Mouse (Mus musculus) intestine, postnatal 0 days (tissue): ENCODE measurements around the gene Cmah. TPM values are rescaled to one million over a fixed set of nuclear protein-coding genes. Genes with fewer than 3 reads are reported as not detected.

Experiments
- ATAC-seq: fragments of 200-750 bp; cut with Nextera tagmentation; 2 replicates; pipeline ENCODE4 v1.8.0; 2017; ENCODE audit warnings: mild to moderate bottlenecking, moderate TSS enrichment, moderate library complexity
- H3K27ac ChIP-seq: fragments of 300-500 bp; sonication (generic); 2 replicates; pipeline ENCODE4 v1.5.1; 2014; ENCODE audit warnings: mild to moderate bottlenecking, low read depth, low read length, moderate library complexity
- H3K27me3 ChIP-seq: fragments of 300-500 bp; sonication (generic); replicated peaks from 2 replicates; pipeline ENCODE4 v1.6.1; 2014; ENCODE audit warnings: low read length, mixed read lengths; ENCODE audit not compliant: control insufficient read depth, insufficient read depth
- H3K36me3 ChIP-seq: fragments of 300-500 bp; sonication (generic); 2 replicates; pipeline ENCODE4 v1.6.1; 2014; ENCODE audit warnings: mild to moderate bottlenecking, moderate library complexity; ENCODE audit not compliant: control insufficient read depth, insufficient read depth
- H3K4me1 ChIP-seq: fragments of 300-500 bp; sonication (generic); replicated peaks from 2 replicates; pipeline ENCODE4 v1.6.1; 2014; ENCODE audit warnings: antibody characterized with exemption, low read length, mixed read lengths; ENCODE audit not compliant: control insufficient read depth, insufficient read depth
- H3K4me2 ChIP-seq: fragments of 300-500 bp; sonication (generic); replicated peaks from 2 replicates; pipeline ENCODE4 v1.6.1; 2014; ENCODE audit warnings: low read depth, mild to moderate bottlenecking, moderate library complexity
- H3K4me3 ChIP-seq: fragments of 300-500 bp; sonication (generic); 2 replicates; pipeline ENCODE4 v1.5.1; 2014; ENCODE audit warnings: low read depth, low read length
- H3K9ac ChIP-seq: fragments of 300-500 bp; sonication (generic); 2 replicates; pipeline ENCODE4 v1.6.1; 2014; ENCODE audit warnings: mild to moderate bottlenecking, low read depth, low read length
- H3K9me3 ChIP-seq: fragments of 300-500 bp; sonication (generic); 2 replicates; pipeline ENCODE4 v1.6.1; 2016; ENCODE audit warnings: mixed run types; ENCODE audit not compliant: control insufficient read depth
- CTCF ChIP-seq: sonication (generic); IDR thresholded peaks from 2 replicates; pipeline ENCODE4 v1.5.1; 2016; ENCODE audit warnings: low read depth, mild to moderate bottlenecking, control low read depth, antibody characterized with exemption, moderate library complexity
- WGBS: fragments of 180-500 bp; shearing (Covaris S2); extraction: QIAGEN DNeasy Blood & Tissue Kit; methylation state at CpG from one replicate; pipeline ENCODE4 v1.1.7; 2014; 5-methylcytosine and 5-hydroxymethylcytosine counted together
- polyA plus RNA-seq: library from polyadenylated mRNA; unstranded; fragments of >200 nt; fragmentation: Nextera tagmentation; extraction: Ambion mirVana; gene quantifications from 2 replicates; pipeline ENCODE4 v1.2.1, GENCODE M21; 2015

Cmah gene
- polyA plus RNA-seq, 1 experiment from 2014 or later: 1.4 TPM

- Histone ChIP-seq H3K27me3 (no peaks in the 10 kb centered on the region), H3K4me3 (no peak overlapping the region), H3K27ac (no peak overlapping the region), H3K9me3 (no peaks in the 10 kb centered on the region), H3K4me2 (no peak overlapping the region), H3K36me3 (no peaks in the 10 kb centered on the region), H3K9ac (no peak overlapping the region), H3K4me1 (no peaks in the 10 kb centered on the region)
- no peak for ATAC-seq
- no peak for TF ChIP-seq CTCF
- WGBS: 85% methylated on average over 3 of the region's 3 CpGs
Observed at GRCm38 (mm10) chr13:24501919-24502318, 174.7 kb downstream of the Cmah start.

DNA sequence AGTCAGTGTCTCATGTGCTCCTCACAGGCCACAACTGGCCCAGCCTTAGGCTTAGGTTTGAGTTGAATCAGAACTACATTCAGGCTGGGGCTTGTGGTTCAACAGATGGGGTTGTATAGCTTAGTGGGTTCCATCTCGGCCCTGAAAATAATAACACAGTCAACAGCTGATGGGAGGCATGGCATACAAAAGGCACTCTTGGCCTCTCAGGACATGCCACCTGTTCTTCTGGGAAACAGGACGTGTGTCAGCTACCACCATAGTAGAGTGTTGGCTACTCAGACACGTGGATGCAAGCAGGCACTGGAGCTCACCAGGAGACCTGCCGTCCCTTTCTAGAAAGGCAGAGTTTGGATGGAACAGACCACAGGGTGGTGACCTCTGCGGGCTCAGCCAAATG lies 178.6 kb downstream of the Cmah start:
- TF ChIP-seq CTCF: no peak
- Histone ChIP-seq H3K4me3 (no peak overlapping the region), H3K4me1 (no peaks in the 10 kb centered on the region), H3K27ac (no peak overlapping the region), H3K9ac (no peak overlapping the region), H3K4me2 (no peak overlapping the region), H3K27me3 (no peaks in the 10 kb centered on the region), H3K9me3 (no peaks in the 10 kb centered on the region), H3K36me3 (no peaks in the 10 kb centered on the region)
- no peak for ATAC-seq
- WGBS: 88% methylated on average over 5 of the region's 5 CpGs

GRCm38 (mm10) chr13:24507156-24507555 lies 180.0 kb downstream of the Cmah start:
- Histone ChIP-seq H3K36me3 (no peaks in the 10 kb centered on the region), H3K4me1 (no peaks in the 10 kb centered on the region), H3K9me3 (no peaks in the 10 kb centered on the region), H3K27me3 (no peaks in the 10 kb centered on the region), H3K4me3 (no peak overlapping the region), H3K4me2 (no peak overlapping the region), H3K27ac (no peak overlapping the region), H3K9ac (no peak overlapping the region)
- ATAC-seq: no peak
- no peak for TF ChIP-seq CTCF
- WGBS: 80% methylated on average over 6 of the region's 6 CpGs

DNA sequence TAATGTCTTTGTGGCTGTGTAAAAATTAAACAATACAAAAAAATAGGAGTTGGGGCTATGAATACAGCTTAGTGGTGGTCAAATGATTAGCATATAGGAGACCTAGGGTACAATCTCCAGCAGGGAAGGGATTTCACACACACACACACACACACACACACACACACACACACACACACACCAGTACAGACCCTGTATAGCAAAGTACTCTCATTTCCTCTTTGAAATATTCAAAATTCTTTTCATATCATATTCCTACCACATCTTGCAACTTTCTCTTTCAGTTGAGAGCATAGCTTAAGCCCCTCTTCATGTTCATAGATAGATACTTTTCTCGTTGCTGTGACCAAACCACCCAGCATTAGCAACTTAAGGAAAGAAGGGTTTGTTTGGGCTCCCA lies 181.7 kb downstream of the Cmah start:
- TF ChIP-seq CTCF: no peak
- H3K27ac ChIP-seq: no peak overlapping the region
- H3K9me3 ChIP-seq: no peaks in the 10 kb centered on the region
- H3K4me2 ChIP-seq: no peak overlapping the region
- no peak for ATAC-seq
- no peaks in the 10 kb centered on the region for H3K27me3 ChIP-seq
- 60% methylated on average over 1 of the region's 1 CpGs for WGBS
- H3K4me1 ChIP-seq: no peaks in the 10 kb centered on the region
- no peak overlapping the region for H3K4me3 ChIP-seq
- H3K9ac ChIP-seq: no peak overlapping the region
- no peaks in the 10 kb centered on the region for H3K36me3 ChIP-seq

DNA sequence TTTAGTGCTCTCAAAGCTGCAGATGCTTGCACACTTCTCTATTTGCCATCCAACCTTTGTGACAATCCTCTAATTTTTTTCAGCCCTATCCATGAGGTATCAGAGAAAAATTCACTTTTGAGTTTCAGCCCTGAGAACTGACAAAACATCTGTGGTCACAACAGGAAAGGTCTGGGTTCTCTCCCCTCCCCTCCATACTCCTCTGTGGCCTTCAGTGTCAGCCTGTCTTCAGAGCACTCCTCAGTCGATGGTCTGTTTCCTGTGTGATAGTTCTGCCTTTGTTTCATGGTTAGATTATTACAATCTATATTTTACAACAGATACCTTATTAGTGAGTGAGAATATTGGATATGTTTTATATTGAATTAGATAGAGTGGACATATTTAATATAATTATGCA lies 184.2 kb downstream of the Cmah start:
- ATAC-seq: no peak
- WGBS: 53% methylated on average over 1 of the region's 1 CpGs

GRCm38 (mm10) chr13:24511932-24512520 lies 184.8 kb downstream of the Cmah start:
- Histone ChIP-seq H3K4me1 (no peaks in the 10 kb centered on the region), H3K27ac (no peak overlapping the region), H3K4me3 (no peak overlapping the region), H3K4me2 (no peak overlapping the region), H3K9me3 (no peaks in the 10 kb centered on the region), H3K27me3 (no peaks in the 10 kb centered on the region), H3K36me3 (no peaks in the 10 kb centered on the region), H3K9ac (no peak overlapping the region)
- 76% methylated on average over 14 of the region's 14 CpGs for WGBS
- no peak for TF ChIP-seq CTCF
- ATAC-seq: no peak

More for the DNA sequence above, 184.2 kb downstream of the Cmah start:
- Histone ChIP-seq H3K4me2 (no peak overlapping the region), H3K36me3 (no peaks in the 10 kb centered on the region), H3K27me3 (no peaks in the 10 kb centered on the region), H3K4me1 (no peaks in the 10 kb centered on the region), H3K4me3 (no peak overlapping the region), H3K9ac (no peak overlapping the region), H3K27ac (no peak overlapping the region), H3K9me3 (no peaks in the 10 kb centered on the region)
- TF ChIP-seq CTCF: no peak

GRCm38 (mm10) chr13:24513717-24514116 lies 186.5 kb downstream of the Cmah start:
- H3K36me3 ChIP-seq: no peaks in the 10 kb centered on the region
- WGBS: 88% methylated on average over 3 of the region's 3 CpGs
- H3K9ac ChIP-seq: no peak overlapping the region
- no peak for TF ChIP-seq CTCF
- no peak for ATAC-seq
- H3K4me3 ChIP-seq: no peak overlapping the region
- no peaks in the 10 kb centered on the region for H3K9me3 ChIP-seq
- no peaks in the 10 kb centered on the region for H3K4me1 ChIP-seq
- H3K27me3 ChIP-seq: no peaks in the 10 kb centered on the region
- no peak overlapping the region for H3K27ac ChIP-seq
- no peak overlapping the region for H3K4me2 ChIP-seq
